Mouse (Mus musculus): ENCODE data around the gene Clec2g. TPM values are rescaled to one million over a fixed set of nuclear protein-coding genes. Genes with fewer than 3 reads are reported as not detected.

The Clec2g gene
- total RNA-seq, 2 experiments from 2014 or later: 0.63 TPM; not detected in 1

DNA sequence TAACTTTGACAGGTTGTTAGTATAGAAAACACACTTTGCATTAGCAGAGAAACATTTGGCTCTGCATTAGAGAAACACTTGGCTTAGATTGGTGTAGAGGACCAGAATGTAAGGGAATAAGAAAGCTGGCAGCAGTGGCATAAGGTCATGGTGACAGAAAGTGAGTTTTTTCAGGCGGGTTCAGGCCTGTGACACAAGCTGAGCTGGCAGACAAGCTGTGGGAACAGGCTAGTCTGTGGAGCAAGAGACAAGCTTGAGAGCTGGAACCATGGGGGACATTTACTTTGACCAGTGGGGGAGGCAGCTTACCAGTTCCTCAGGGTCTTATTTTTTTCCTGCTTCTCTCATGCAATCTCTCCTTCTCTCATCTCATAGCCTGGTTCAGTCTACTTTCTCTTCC, 78.8 kb downstream of the Clec2g start:
- DNase-seq (ENCODE audit: low spot score in 2 of 2): no peak

DNA sequence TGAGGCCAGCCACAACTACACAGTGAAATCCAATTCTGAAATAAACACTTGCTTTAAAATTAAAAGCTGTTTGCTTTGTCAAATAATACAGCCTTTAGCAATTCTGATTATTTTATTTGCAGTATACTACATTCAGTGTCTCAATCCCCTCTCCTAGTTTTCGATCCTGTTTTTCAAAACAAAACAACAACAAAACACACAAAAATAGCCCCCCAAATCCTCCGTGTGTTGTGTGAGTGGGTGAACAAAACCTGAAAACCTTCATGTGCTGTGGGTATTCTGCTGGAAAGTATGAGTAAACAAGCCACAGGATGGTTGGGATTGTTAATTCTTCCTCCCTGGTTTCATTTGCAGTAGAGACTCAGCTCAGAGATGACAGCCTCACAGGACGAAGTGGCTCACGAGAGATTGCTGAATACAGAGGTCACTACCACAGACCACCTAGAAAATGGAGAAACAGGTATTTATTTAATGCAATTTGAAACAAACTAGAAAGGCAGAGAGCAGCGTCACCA, 79.6 kb downstream of the Clec2g start:
- DNase-seq (ENCODE audit: low spot score in 2 of 2): no peak

GRCm38 (mm10) chr6:129014399-129014798, 80.2 kb downstream of the Clec2g start:
- DNase-seq (ENCODE audit: low spot score in 2 of 2): no peak

GRCm38 (mm10) chr6:129027451-129028248, 93.5 kb downstream of the Clec2g start:
- no peak for DNase-seq (ENCODE audit: low spot score in 2 of 2)

DNA sequence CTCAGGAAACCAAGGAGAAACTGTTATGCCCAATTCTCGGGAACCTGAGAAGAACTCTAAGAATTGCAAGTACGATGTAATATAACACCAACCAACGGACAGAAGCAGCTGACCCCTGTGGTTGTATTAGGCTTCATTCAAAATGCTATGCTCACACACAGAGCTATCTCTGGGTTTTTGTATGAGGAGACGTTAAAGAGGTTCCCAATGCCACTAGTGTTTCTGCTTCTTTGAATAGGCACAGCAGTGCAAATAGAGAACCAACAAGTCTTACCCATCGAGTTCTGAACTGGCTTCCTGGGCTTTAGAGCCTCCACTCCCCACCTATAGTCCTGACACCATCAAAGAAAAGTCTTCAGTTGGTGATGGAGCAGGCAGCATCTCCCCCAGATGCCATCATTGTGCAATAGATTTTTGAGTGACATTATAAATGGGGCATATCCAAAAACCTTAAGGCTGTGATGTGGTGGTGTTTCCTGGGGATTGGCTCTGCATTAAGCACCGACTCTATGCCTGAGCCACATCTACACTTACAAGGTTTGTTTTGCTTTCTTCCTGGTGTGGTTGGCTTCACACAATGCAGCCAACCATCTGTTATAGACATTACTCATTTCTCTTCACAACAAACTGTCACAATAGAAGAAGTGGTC, 96.1 kb downstream of the Clec2g start:
- DNase-seq (ENCODE audit: low spot score in 2 of 2): no peak

- no peak for DNase-seq (ENCODE audit: low spot score in 2 of 2)
Measured at GRCm38 (mm10) chr6:129030964-129031363, 96.8 kb downstream of the Clec2g start.

GRCm38 (mm10) chr6:129033397-129033796, 99.2 kb downstream of the Clec2g start:
- no peak for DNase-seq (ENCODE audit: low spot score in 2 of 2)

Small RNA genes lying within 50 kb of the gene (microRNA-seq; reads per million reads assigned to microRNA genes)
- gene Gm27336 (0 reads per million in 2 experiments), gene Mir7649 (0 reads per million in 2 experiments)

Other genes with a start within 250 kb of the Clec2g start
- not detected for gene Klrb1, start 211.3 kb upstream of the Clec2g start, total RNA-seq (2021)
- gene Klrb1c, start 145.2 kb upstream of the Clec2g start, total RNA-seq (2021): not detected
- gene Gm44511, start 108.1 kb upstream of the Clec2g start, total RNA-seq (2021): not detected
- gene Klrb1b, start 108.0 kb upstream of the Clec2g start, total RNA-seq (2021): not detected
- not detected for gene Clec2i, start 46.8 kb upstream of the Clec2g start, total RNA-seq (2021)
- 1 to 10 TPM; 1.7 to 1.9 TPM for gene BC035044, start 43.3 kb upstream of the Clec2g start, total RNA-seq (2021)
- not detected for gene Klrb1f, start 111.5 kb downstream of the Clec2g start, total RNA-seq (2021)
- gene Clec2e, start 166.5 kb downstream of the Clec2g start, total RNA-seq (2021): not detected
- gene Clec2d, start 246.2 kb downstream of the Clec2g start, total RNA-seq (2021): 1 to 10 TPM; 3.9 to 6.0 TPM